Mouse (Mus musculus): Measurements from ENCODE around the gene Phykpl. TPM values are rescaled to one million over a fixed set of nuclear protein-coding genes. Genes with fewer than 3 reads are reported as not detected.

The Phykpl gene
- polyA plus RNA-seq, 1 experiment, result 8.1 TPM

GRCm38 (mm10) chr11:51587059-51587458 is 2.5 kb downstream of the Phykpl start:
- no peaks in the 10 kb centered on the region for H3K27me3 ChIP-seq (ENCODE audit: control insufficient read depth, insufficient read depth, low read length, poor library complexity, severe bottlenecking)
- H3K4me3 ChIP-seq (ENCODE audit: low read depth, low read length), result no peak overlapping the region
- peaks cover 47% of the 10 kb centered on the region for H3K36me3 ChIP-seq (ENCODE audit: control insufficient read depth, insufficient read depth, low read length, poor library complexity, severe bottlenecking)
- H3K9me3 ChIP-seq (replicated peaks; ENCODE audit: control insufficient read depth, insufficient read depth, low read length, poor library complexity, severe bottlenecking), result no peaks in the 10 kb centered on the region
- H3K9ac ChIP-seq (ENCODE audit: low read depth, poor library complexity, severe bottlenecking), result no peak overlapping the region
- H3K4me1 ChIP-seq (ENCODE audit: control insufficient read depth, insufficient read depth, low read length), result no peaks in the 10 kb centered on the region
- no peak overlapping the region for H3K27ac ChIP-seq (ENCODE audit: insufficient read depth, low read length)
- no peak for TF ChIP-seq CTCF (IDR thresholded peaks at IDR 0.05; ENCODE audit: low read depth, low read length)
- no peak for TF ChIP-seq POLR2A (IDR thresholded peaks at IDR 0.05; ENCODE audit: insufficient read depth, low read length)

DNA sequence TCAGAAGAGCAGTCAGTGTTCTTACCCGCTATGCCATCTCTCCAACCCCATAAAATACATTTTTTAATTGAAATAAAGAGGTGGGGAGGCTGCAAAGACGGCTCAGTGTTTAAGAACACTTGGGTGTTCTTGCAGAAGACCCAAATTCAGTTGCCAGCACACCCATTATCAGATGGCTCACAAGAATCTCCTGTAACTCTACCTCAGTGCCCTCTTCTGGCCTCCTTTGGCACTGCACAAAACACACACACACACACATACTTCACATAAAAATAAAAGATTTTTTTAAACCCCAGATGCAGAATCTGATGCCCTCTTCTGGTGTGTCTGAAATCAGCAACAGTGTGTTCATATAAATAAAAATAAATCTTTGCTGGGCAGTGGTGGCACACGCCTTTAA is 4.3 kb downstream of the Phykpl start:
- H3K4me3 ChIP-seq (ENCODE audit: low read depth, low read length), result no peak overlapping the region
- no peaks in the 10 kb centered on the region for H3K9me3 ChIP-seq (replicated peaks; ENCODE audit: control insufficient read depth, insufficient read depth, low read length, poor library complexity, severe bottlenecking)
- no peaks in the 10 kb centered on the region for H3K27me3 ChIP-seq (ENCODE audit: control insufficient read depth, insufficient read depth, low read length, poor library complexity, severe bottlenecking)
- TF ChIP-seq POLR2A (IDR thresholded peaks at IDR 0.05; ENCODE audit: insufficient read depth, low read length) (no peak), CTCF (IDR thresholded peaks at IDR 0.05; ENCODE audit: low read depth, low read length) (no peak), EP300 (IDR thresholded peaks at IDR 0.05; ENCODE audit: insufficient read depth, low read depth, low read length) (no peak)
- H3K4me1 ChIP-seq (ENCODE audit: control insufficient read depth, insufficient read depth, low read length), result no peaks in the 10 kb centered on the region
- H3K9ac ChIP-seq (ENCODE audit: low read depth, poor library complexity, severe bottlenecking), result no peak overlapping the region
- H3K36me3 ChIP-seq (ENCODE audit: control insufficient read depth, insufficient read depth, low read length, poor library complexity, severe bottlenecking), result peaks cover 64% of the 10 kb centered on the region
- H3K27ac ChIP-seq (ENCODE audit: insufficient read depth, low read length), result no peak overlapping the region

- no peaks in the 10 kb centered on the region for H3K27me3 ChIP-seq (ENCODE audit: control insufficient read depth, insufficient read depth, low read length, poor library complexity, severe bottlenecking)
These were observed 5.4 kb downstream of the Phykpl start for GRCm38 (mm10) chr11:51590002-51590401.

GRCm38 (mm10) chr11:51591168-51591567 is 6.6 kb downstream of the Phykpl start:
- no peak overlapping the region for H3K27ac ChIP-seq (ENCODE audit: insufficient read depth, low read length)
- H3K4me1 ChIP-seq (ENCODE audit: control insufficient read depth, insufficient read depth, low read length), result no peaks in the 10 kb centered on the region
- no peak for TF ChIP-seq CTCF (IDR thresholded peaks at IDR 0.05; ENCODE audit: low read depth, low read length)
- TF ChIP-seq POLR2A (IDR thresholded peaks at IDR 0.05; ENCODE audit: insufficient read depth, low read length), result no peak
- TF ChIP-seq EP300 (IDR thresholded peaks at IDR 0.05; ENCODE audit: insufficient read depth, low read depth, low read length), result no peak
- no peak overlapping the region for H3K4me3 ChIP-seq (ENCODE audit: low read depth, low read length)
- H3K27me3 ChIP-seq (ENCODE audit: control insufficient read depth, insufficient read depth, low read length, poor library complexity, severe bottlenecking), result no peaks in the 10 kb centered on the region
- H3K36me3 ChIP-seq (ENCODE audit: control insufficient read depth, insufficient read depth, low read length, poor library complexity, severe bottlenecking), result peaks cover 87% of the 10 kb centered on the region
- no peak overlapping the region for H3K9ac ChIP-seq (ENCODE audit: low read depth, poor library complexity, severe bottlenecking)
- no peaks in the 10 kb centered on the region for H3K9me3 ChIP-seq (replicated peaks; ENCODE audit: control insufficient read depth, insufficient read depth, low read length, poor library complexity, severe bottlenecking)

More at GRCm38 (mm10) chr11:51590002-51590401, 5.4 kb downstream of the Phykpl start:
- H3K27ac ChIP-seq (ENCODE audit: insufficient read depth, low read length), result no peak overlapping the region
- no peak for TF ChIP-seq EP300 (IDR thresholded peaks at IDR 0.05; ENCODE audit: insufficient read depth, low read depth, low read length)
- no peak for TF ChIP-seq POLR2A (IDR thresholded peaks at IDR 0.05; ENCODE audit: insufficient read depth, low read length)
- no peak for TF ChIP-seq CTCF (IDR thresholded peaks at IDR 0.05; ENCODE audit: low read depth, low read length)
- H3K4me3 ChIP-seq (ENCODE audit: low read depth, low read length), result no peak overlapping the region
- H3K4me1 ChIP-seq (ENCODE audit: control insufficient read depth, insufficient read depth, low read length), result no peaks in the 10 kb centered on the region
- no peaks in the 10 kb centered on the region for H3K9me3 ChIP-seq (replicated peaks; ENCODE audit: control insufficient read depth, insufficient read depth, low read length, poor library complexity, severe bottlenecking)
- H3K9ac ChIP-seq (ENCODE audit: low read depth, poor library complexity, severe bottlenecking), result no peak overlapping the region
- H3K36me3 ChIP-seq (ENCODE audit: control insufficient read depth, insufficient read depth, low read length, poor library complexity, severe bottlenecking), result peaks cover 75% of the 10 kb centered on the region

GRCm38 (mm10) chr11:51591915-51592314 is 7.4 kb downstream of the Phykpl start:
- Histone ChIP-seq H3K4me3 (ENCODE audit: low read depth, low read length) (no peak overlapping the region), H3K9me3 (replicated peaks; ENCODE audit: control insufficient read depth, insufficient read depth, low read length, poor library complexity, severe bottlenecking) (no peaks in the 10 kb centered on the region), H3K9ac (ENCODE audit: low read depth, poor library complexity, severe bottlenecking) (no peak overlapping the region), H3K4me1 (ENCODE audit: control insufficient read depth, insufficient read depth, low read length) (no peaks in the 10 kb centered on the region), H3K27ac (ENCODE audit: insufficient read depth, low read length) (no peak overlapping the region), H3K27me3 (ENCODE audit: control insufficient read depth, insufficient read depth, low read length, poor library complexity, severe bottlenecking) (no peaks in the 10 kb centered on the region), H3K36me3 (ENCODE audit: control insufficient read depth, insufficient read depth, low read length, poor library complexity, severe bottlenecking) (peaks cover 94% of the 10 kb centered on the region)
- TF ChIP-seq CTCF (IDR thresholded peaks at IDR 0.05; ENCODE audit: low read depth, low read length), result no peak
- TF ChIP-seq POLR2A (IDR thresholded peaks at IDR 0.05; ENCODE audit: insufficient read depth, low read length), result no peak
- no peak for TF ChIP-seq EP300 (IDR thresholded peaks at IDR 0.05; ENCODE audit: insufficient read depth, low read depth, low read length)

GRCm38 (mm10) chr11:51593368-51593767 is 8.8 kb downstream of the Phykpl start:
- H3K27ac ChIP-seq (ENCODE audit: insufficient read depth, low read length), result no peak overlapping the region
- H3K4me3 ChIP-seq (ENCODE audit: low read depth, low read length), result no peak overlapping the region
- TF ChIP-seq CTCF (IDR thresholded peaks at IDR 0.05; ENCODE audit: low read depth, low read length) (no peak), EP300 (IDR thresholded peaks at IDR 0.05; ENCODE audit: insufficient read depth, low read depth, low read length) (no peak), POLR2A (IDR thresholded peaks at IDR 0.05; ENCODE audit: insufficient read depth, low read length) (no peak)
- H3K9me3 ChIP-seq (replicated peaks; ENCODE audit: control insufficient read depth, insufficient read depth, low read length, poor library complexity, severe bottlenecking), result no peaks in the 10 kb centered on the region
- H3K4me1 ChIP-seq (ENCODE audit: control insufficient read depth, insufficient read depth, low read length), result no peaks in the 10 kb centered on the region
- H3K27me3 ChIP-seq (ENCODE audit: control insufficient read depth, insufficient read depth, low read length, poor library complexity, severe bottlenecking), result no peaks in the 10 kb centered on the region
- peaks cover 94% of the 10 kb centered on the region for H3K36me3 ChIP-seq (ENCODE audit: control insufficient read depth, insufficient read depth, low read length, poor library complexity, severe bottlenecking)
- H3K9ac ChIP-seq (ENCODE audit: low read depth, poor library complexity, severe bottlenecking), result no peak overlapping the region
